Mouse (Mus musculus): ENCODE data around the gene Ache. TPM values are rescaled to one million over a fixed set of nuclear protein-coding genes. Genes with fewer than 3 reads are reported as not detected.

The Ache gene
- polyA plus RNA-seq, 1 experiment from 2014 or later: 4.5 TPM

DNA sequence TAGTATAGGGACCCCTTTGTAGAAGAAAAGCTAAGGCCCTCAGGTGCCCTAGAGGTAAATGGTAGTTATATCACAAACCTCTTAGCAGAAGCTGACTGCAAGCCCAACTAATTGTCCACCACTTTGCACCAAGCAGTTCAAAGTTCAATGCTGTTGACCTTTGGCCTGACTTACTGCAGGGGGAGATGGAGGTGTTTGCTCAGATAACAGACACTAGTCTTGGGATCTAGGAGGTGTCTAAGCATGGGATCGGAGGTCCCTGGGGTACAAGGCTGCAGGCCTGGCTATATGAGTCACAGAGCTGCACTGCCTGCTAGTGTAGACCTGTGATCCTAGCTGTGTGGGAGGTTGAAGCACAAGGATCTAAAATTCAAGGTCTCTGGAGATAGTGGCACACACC is 31.3 kb downstream of the Ache start:
- Histone ChIP-seq H3K27me3 (replicated peaks; ENCODE audit: low read depth, poor library complexity, severe bottlenecking) (no peaks in the 10 kb centered on the region), H3K4me3 (no peak overlapping the region), H3K27ac (replicated peaks) (no peak overlapping the region), H3K9me3 (no peaks in the 10 kb centered on the region), H3K36me3 (replicated peaks) (peaks cover 54% of the 10 kb centered on the region), H3K4me1 (peaks cover 22% of the 10 kb centered on the region)
- DNase-seq (ENCODE audit: low spot score): no peak
- WGBS: 84% methylated on average over 1 of the region's 1 CpGs

DNA sequence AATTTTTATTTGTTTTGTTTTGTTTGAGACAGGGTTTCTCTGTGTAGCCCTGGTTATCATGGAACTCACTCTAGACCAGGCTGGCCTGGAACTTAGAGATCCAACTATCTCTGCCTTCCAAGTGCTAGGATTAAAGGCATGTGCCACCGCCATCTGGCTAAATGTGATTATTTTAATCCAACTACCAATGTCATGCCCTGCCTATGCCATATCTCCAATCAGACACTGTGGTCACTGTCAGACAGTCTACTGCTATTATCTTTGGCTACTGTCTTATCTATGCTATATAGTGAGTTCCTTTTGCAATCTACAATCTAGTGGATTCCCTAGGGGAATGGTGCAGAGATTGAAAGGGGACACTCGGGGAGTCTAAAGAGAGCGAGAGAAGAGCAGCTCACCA is 33.7 kb downstream of the Ache start:
- H3K27ac ChIP-seq (replicated peaks): no peak overlapping the region
- no peaks in the 10 kb centered on the region for H3K4me1 ChIP-seq
- H3K27me3 ChIP-seq (replicated peaks; ENCODE audit: low read depth, poor library complexity, severe bottlenecking): no peaks in the 10 kb centered on the region
- no peaks in the 10 kb centered on the region for H3K9me3 ChIP-seq
- no peak overlapping the region for H3K4me3 ChIP-seq
- no peak for DNase-seq (ENCODE audit: low spot score)
- peaks cover 74% of the 10 kb centered on the region for H3K36me3 ChIP-seq (replicated peaks)
- WGBS: 95% methylated on average over 3 of the region's 3 CpGs

DNA sequence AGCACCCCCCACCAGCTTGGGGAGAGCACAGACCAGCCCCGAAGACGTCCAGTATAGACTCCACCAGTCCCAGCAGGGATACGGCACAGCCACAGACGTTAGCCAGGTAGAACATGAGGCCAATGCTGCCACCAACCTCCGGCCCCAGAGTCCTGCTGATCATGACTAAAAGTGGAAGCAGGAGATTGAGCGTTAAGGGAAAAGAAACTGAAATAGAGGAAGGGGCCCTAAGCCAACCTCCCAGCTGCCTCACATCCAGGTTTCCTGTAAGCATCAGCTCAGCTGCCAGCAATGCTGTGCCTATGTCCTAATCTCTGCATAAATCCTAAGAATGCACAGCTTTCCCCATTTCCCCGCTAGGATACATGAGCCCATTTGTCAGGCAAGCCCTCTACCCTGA is 43.6 kb downstream of the Ache start:
- DNase-seq (ENCODE audit: low spot score): no peak
- 87% methylated on average over 7 of the region's 7 CpGs for WGBS
- Histone ChIP-seq H3K36me3 (replicated peaks) (peaks cover 13% of the 10 kb centered on the region), H3K4me1 (peaks cover 21% of the 10 kb centered on the region), H3K4me3 (no peak overlapping the region), H3K27me3 (replicated peaks; ENCODE audit: low read depth, poor library complexity, severe bottlenecking) (no peaks in the 10 kb centered on the region), H3K27ac (replicated peaks) (no peak overlapping the region), H3K9me3 (no peaks in the 10 kb centered on the region)

DNA sequence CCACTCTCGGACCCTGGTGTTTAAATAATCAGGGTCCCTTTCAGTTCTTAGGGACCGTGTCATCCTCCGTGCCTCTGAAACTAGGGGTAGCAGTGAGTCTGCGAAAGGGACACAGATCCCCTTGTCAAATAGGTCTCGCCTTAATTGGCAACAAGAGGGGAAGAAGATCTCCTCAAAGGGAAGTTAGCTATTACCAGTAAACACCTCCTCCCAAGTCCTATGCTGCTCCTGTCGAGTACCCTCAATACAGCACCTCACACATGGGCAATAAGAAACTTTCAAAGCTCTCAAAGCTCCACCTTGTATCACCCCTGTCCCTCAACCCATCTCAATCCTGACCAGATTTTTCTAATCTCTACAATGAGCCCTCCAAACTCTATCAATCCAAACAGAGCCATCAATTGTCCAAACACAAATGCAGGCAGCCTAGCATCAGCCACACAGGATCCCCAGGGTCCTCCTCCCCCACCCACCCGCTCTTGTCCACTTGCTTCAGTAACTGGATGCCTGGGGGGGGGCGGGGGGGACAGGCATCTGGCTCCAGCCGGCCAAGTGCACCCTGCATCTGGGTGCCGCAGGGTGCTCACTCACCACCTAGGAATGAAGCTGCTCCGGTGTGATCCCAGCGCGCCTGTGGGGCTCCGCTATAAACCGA is 45.7 kb downstream of the Ache start:
- no peak for DNase-seq (ENCODE audit: low spot score)
- Histone ChIP-seq H3K27me3 (replicated peaks; ENCODE audit: low read depth, poor library complexity, severe bottlenecking) (no peaks in the 10 kb centered on the region), H3K27ac (replicated peaks) (peak overlapping the region; percentile 86), H3K36me3 (replicated peaks) (no peaks in the 10 kb centered on the region; the same call in 1 of the 2 replicates), H3K4me3 (peak overlapping the region; percentile 83), H3K4me1 (peaks cover 36% of the 10 kb centered on the region), H3K9me3 (no peaks in the 10 kb centered on the region)
- WGBS: 14% methylated on average over 15 of the region's 15 CpGs

DNA sequence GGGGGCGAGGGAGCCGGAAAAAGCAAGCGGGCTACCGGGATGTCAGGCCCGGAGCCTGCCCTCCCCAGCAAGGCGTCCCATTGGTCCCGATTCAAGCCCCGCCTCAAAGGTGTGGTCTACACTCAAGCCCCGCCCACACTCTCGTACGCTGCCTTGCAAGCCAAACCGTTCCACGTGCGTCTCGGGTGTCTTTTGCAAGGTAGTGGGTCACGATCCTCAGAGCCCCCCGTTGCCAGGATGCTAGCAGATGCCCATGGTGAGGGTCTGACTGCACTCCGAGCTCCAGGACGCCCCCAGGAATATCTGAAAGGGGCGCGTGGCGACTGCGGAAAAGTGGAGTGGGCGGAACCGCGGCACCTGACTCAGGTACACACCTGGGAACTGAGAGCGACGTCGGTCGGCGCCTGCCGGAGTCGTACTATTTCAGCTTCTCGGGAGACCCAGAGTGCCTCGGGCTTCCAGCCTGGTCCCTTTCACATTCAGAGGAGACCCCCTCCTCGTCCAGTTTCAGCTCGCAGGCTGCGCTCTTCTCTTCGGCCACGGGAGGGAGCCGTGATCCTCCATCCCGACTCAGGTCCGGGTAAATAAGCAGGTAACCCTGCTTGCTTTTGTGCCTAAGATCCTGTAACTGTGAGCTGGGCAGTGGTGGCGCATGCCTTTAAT is 46.3 kb downstream of the Ache start, which contains the start of gene Slc12a9:
Gene Slc12a9 (minus strand): TSS at position 86 of the 663 bp plus-strand sequence.
- DNase-seq (ENCODE audit: low spot score): peak; percentile 93
- H3K27me3 ChIP-seq (replicated peaks; ENCODE audit: low read depth, poor library complexity, severe bottlenecking): no peaks in the 10 kb centered on the region
- H3K9me3 ChIP-seq: no peaks in the 10 kb centered on the region
- H3K36me3 ChIP-seq (replicated peaks): no peaks in the 10 kb centered on the region
- peak within 1 kb of the TSS; percentile 83 for H3K4me3 ChIP-seq
- under 1% methylated on average over 44 of the region's 44 CpGs for WGBS
- peaks cover 42% of the 10 kb centered on the region for H3K4me1 ChIP-seq
- H3K27ac ChIP-seq (replicated peaks): peak within 1 kb of the TSS; percentile 86

DNA sequence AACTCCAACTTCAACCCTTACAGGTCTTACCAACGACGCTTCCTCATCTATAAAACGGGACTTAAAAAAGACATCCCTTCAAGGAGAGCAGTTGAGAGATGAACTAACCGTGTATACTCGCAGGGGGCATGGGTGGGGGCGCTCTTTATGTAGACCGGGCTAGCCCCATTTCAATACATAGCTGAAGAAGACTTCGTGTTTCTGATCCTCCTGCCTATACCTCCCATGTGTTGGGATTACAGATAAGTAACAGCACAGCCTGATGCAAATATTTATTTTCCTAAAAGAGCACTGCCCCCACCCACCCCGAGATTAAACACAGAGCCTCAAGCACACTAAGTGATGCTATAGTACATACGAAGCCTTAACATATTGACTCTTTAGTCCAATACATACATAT is 47.0 kb downstream of the Ache start:
- WGBS: 64% methylated on average over 10 of the region's 10 CpGs
- peak overlapping the region; percentile 83 for H3K4me3 ChIP-seq
- H3K9me3 ChIP-seq: no peaks in the 10 kb centered on the region
- DNase-seq (ENCODE audit: low spot score): no peak
- H3K27ac ChIP-seq (replicated peaks): no peak overlapping the region
- no peaks in the 10 kb centered on the region for H3K36me3 ChIP-seq (replicated peaks)
- H3K27me3 ChIP-seq (replicated peaks; ENCODE audit: low read depth, poor library complexity, severe bottlenecking): no peaks in the 10 kb centered on the region
- peaks cover 48% of the 10 kb centered on the region for H3K4me1 ChIP-seq

DNA sequence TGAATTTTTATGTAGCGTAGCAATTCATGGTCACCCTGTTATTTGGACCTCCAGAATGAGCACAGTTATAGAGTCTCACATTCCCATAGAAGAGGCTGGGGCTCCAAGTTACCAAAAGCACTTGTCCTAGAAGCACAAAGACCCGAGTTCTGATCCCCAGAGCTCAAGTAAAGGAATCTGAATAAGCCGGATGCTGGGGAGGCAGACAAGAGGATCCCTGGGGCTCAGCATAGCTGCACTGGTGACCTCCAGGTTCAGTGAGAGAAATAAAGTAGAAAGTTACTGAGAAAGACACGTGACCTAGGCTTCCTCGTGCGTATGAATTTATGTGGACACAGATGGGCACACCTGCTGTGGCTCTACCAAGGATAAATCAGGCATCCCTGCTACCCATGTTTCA is 47.7 kb downstream of the Ache start:
- Histone ChIP-seq H3K4me3 (no peak overlapping the region), H3K9me3 (no peaks in the 10 kb centered on the region), H3K27me3 (replicated peaks; ENCODE audit: low read depth, poor library complexity, severe bottlenecking) (no peaks in the 10 kb centered on the region), H3K4me1 (peaks cover 56% of the 10 kb centered on the region), H3K36me3 (replicated peaks) (no peaks in the 10 kb centered on the region), H3K27ac (replicated peaks) (no peak overlapping the region)
- WGBS: 73% methylated on average over 6 of the region's 6 CpGs
- DNase-seq (ENCODE audit: low spot score): no peak

DNA sequence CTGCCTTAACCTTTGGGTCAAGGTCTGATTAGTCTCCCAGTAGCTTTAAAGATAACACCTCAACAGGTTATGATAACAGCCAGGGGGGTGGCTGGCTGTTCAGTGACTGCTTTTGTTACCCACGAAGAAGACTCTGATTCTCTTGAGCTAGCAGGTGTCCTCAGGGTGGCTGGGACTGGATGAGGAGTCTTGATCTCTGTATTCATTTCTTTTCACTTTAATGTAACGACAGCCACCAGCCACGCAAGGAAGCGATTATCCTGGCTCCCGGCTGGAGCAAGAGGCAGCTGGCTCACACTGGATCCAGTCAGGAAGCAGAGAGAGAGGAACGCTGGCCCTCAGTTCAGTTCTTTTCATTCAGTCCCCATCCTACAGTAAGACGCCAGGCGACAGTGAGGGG is 49.9 kb downstream of the Ache start:
- 42% methylated on average over 8 of the region's 8 CpGs for WGBS
- peak overlapping the region; percentile 87; the same call in 1 of the 2 replicates for H3K27ac ChIP-seq (replicated peaks)
- H3K4me1 ChIP-seq: peaks cover 54% of the 10 kb centered on the region
- no peaks in the 10 kb centered on the region for H3K36me3 ChIP-seq (replicated peaks)
- H3K4me3 ChIP-seq: peak overlapping the region; percentile 57; the same call in 1 of the 2 replicates
- peak; percentile 44 for DNase-seq (ENCODE audit: low spot score)
- no peaks in the 10 kb centered on the region for H3K27me3 ChIP-seq (replicated peaks; ENCODE audit: low read depth, poor library complexity, severe bottlenecking)
- H3K9me3 ChIP-seq: no peaks in the 10 kb centered on the region

DNA sequence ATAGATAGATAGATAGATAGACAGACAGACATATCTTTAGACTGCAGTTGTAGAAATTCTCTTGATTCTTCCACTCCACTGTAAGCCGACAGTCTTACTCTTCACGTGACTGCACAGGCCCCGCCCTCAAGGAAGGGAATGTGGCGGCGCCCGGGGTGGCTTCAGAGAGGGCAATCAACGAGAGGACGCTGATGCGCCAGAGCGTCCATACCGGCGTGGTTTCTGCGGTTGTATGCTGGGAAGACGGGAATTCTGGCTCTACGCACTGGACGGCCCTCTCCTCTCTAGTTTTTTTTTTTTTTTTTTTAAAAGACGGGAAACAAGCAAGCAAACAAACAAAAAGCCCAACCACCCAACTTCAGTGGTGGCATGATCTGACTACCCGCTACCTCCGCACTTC is 50.9 kb downstream of the Ache start:
- no peaks in the 10 kb centered on the region for H3K27me3 ChIP-seq (replicated peaks; ENCODE audit: low read depth, poor library complexity, severe bottlenecking)
- H3K9me3 ChIP-seq: no peaks in the 10 kb centered on the region
- peak; percentile 91 for DNase-seq (ENCODE audit: low spot score)
- H3K36me3 ChIP-seq (replicated peaks): no peaks in the 10 kb centered on the region
- peak overlapping the region; percentile 57 for H3K4me3 ChIP-seq
- WGBS: under 1% methylated on average over 19 of the region's 19 CpGs
- H3K4me1 ChIP-seq: peaks cover 43% of the 10 kb centered on the region
- peak overlapping the region; percentile 87 for H3K27ac ChIP-seq (replicated peaks)

DNA sequence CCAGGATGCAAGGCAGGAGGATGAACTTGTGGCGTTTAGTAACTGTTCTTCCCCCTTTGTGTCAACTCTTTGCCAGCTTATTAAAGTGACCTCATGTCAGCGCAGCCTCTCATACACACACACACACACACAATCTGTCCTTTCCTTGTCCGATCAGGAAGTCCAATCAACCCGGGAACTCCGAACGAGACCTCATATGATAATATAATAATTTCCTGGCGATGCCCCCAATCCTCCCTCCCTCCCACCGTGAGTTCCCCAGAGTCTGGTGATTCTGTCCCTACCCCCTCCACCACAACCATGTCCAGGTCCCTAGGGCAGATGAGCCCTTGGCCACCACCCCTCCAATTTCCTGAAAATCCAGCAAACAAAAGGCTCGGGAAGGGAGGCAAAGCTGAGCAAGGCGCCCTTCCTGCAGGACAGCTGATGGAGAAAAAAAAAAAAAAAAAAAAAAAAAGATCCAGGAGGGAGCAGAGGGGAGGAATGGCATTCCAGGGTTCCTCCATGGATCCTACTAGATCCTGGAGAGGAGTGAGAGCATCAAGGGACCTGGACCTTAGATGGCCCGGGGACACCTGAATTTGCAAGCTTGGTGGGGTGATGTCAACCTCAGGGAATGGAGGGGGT is 51.5 kb downstream of the Ache start:
- DNase-seq (ENCODE audit: low spot score): peak; percentile 45
- no peaks in the 10 kb centered on the region for H3K9me3 ChIP-seq
- H3K4me1 ChIP-seq: peaks cover 38% of the 10 kb centered on the region

DNA sequence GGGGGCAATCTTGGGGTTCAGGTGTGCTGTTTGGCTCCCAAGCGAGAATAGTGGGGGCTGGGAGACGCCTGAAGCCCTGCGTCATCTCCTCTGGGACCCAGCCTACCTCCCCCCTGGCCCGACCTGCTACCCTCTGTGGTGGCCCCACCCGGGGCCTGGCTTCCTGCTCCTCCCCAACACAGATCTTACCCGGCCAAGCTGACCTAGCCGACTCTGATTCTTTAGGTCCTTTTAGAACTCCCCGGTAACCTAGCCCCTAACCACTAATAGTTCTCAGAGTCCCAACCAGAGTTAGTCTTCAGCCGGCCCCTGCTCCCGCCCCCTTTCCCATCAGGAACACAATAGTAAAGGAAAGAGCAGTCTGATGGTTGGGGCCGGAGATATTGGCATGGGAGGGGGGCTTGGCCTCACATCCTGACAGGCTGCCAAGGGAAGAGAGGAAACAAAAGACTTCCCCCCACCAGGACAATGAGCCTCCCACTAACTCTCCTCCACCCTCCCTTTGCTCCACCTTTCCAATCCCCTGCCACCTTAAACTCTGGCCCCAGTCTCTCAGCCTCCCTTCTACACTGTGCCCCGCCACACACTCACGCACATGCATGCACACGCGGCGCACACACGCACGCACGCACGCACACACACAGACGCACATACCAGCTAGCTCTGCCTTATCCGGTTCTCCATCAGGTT is 52.1 kb downstream of the Ache start:
- peak; percentile 50 for DNase-seq (ENCODE audit: low spot score)
- 10% methylated on average over 22 of the region's 22 CpGs for whole genome bisulfite sequencing
- peak overlapping the region; percentile 57 for H3K4me3 ChIP-seq
- no peaks in the 10 kb centered on the region for H3K36me3 ChIP-seq (replicated peaks)
- H3K9me3 ChIP-seq: no peaks in the 10 kb centered on the region
- peak overlapping the region; percentile 87 for H3K27ac ChIP-seq (replicated peaks)
- no peaks in the 10 kb centered on the region for H3K27me3 ChIP-seq (replicated peaks; ENCODE audit: low read depth, poor library complexity, severe bottlenecking)
- peaks cover 35% of the 10 kb centered on the region for H3K4me1 ChIP-seq

More for the DNA sequence above, 51.5 kb downstream of the Ache start:
- peak overlapping the region; percentile 57 for H3K4me3 ChIP-seq
- 2% methylated on average over 11 of the region's 11 CpGs for WGBS
- peak overlapping the region; percentile 87 for H3K27ac ChIP-seq (replicated peaks)
- H3K27me3 ChIP-seq (replicated peaks; ENCODE audit: low read depth, poor library complexity, severe bottlenecking): no peaks in the 10 kb centered on the region
- no peaks in the 10 kb centered on the region for H3K36me3 ChIP-seq (replicated peaks)

DNA sequence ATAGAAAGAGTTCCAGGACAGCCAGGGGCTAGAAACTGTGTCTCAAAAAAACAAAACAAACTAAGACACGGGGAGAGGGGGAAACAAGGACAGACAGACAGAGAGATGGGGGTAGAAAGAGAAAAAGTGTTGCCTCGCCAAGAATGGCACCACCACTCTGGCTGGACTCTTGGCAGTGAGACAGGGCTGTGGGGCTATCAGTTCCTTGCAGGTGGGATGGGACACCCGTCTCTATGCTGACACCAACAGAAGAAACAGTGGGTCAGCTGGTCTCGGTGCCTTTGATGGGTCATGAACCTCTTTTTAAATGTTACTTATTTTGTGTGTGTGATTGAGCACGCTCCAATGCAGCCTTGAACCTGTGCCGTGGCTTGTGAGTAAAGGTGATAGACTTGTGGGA is 52.9 kb downstream of the Ache start:
- H3K4me1 ChIP-seq: peaks cover 35% of the 10 kb centered on the region
- H3K27ac ChIP-seq (replicated peaks): peak overlapping the region; percentile 87; the same call in 1 of the 2 replicates
- WGBS: 74% methylated on average over 6 of the region's 6 CpGs
- no peaks in the 10 kb centered on the region for H3K9me3 ChIP-seq
- H3K27me3 ChIP-seq (replicated peaks; ENCODE audit: low read depth, poor library complexity, severe bottlenecking): no peaks in the 10 kb centered on the region
- H3K4me3 ChIP-seq: peak overlapping the region; percentile 57; the same call in 1 of the 2 replicates
- H3K36me3 ChIP-seq (replicated peaks): no peaks in the 10 kb centered on the region
- DNase-seq (ENCODE audit: low spot score): no peak

All from embryonic facial prominence, embryonic 10.5 days (tissue).